Mouse (Mus musculus): ENCODE results near the gene Zhx3.

Zhx3 gene

DNA sequence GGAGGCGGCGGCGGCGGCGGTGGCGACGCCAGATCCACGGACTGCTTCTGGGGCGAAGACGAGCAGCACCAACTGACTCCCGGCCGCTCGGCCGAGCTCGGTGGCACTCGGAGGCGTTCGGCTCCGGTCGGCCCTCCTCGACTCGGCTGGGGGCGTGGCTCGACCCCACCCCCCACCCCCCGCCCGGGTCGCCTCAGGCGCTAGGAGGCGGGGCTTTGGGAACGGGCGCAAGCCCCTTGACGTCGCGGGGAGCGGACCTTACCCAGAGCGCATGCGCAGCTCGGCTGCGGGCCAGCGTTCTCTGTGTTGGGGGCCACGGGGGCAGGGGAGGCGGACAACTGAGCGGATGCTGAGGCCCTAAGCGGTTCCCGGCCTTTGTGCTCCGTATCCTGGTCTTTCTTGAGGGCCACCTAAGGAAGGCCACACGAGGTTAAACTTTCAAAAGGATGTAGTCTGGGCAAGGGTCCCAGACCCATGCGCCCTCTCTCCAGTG, at the start of gene Zhx3:
TSS of gene Zhx3 (minus strand) at position 109 of the 493 bp plus-strand sequence.
- peak; percentile 85 to 91 for DNase-seq (ENCODE audit: low spot score in 2 of 2)

GRCm38 (mm10) chr2:160921285-160921684, 48.5 kb upstream of the Zhx3 start:
- no peak for DNase-seq (ENCODE audit: low spot score in 2 of 2)

GRCm38 (mm10) chr2:160918930-160919215, 46.1 kb upstream of the Zhx3 start:
- DNase-seq (ENCODE audit: low spot score in 2 of 2): no peak

DNA sequence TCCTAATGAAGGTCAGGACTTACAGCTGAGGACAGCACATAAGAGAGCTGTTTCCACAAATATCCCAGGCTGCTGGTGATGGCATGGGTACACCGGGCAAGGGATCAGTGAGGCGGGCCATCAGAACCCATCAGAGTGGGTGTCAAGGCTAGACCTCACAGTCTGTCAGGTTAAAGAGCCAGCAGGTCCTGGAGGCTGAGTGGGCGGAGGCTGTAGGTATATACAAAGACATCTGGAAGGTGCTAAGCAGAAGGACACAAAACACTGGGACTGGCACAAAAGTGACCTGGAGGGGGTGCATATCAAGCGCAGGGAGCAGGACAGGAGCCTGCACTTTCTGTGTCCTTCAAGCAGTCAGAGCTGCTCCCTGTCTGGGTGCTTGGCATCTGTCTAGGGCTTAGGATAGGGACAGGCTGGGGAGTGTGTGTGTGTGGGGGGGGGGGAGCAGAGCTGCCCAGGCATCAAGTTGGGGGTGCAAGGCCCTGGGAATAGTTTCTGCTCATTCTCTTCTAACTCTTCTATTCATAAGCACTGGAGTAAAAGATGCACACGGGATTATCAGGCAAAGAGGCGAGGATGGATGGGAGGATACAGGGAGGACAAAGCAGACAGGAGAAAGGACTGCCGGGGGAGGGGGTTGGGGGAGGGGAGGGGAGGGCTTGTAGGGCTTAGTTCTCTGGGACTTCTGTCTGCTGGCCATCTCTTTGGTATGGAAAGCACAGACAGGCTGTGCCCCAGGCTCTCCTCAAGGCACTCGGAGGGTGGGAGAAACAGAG, 45.5 kb upstream of the Zhx3 start:
- DNase-seq (ENCODE audit: low spot score in 2 of 2): no peak

DNA sequence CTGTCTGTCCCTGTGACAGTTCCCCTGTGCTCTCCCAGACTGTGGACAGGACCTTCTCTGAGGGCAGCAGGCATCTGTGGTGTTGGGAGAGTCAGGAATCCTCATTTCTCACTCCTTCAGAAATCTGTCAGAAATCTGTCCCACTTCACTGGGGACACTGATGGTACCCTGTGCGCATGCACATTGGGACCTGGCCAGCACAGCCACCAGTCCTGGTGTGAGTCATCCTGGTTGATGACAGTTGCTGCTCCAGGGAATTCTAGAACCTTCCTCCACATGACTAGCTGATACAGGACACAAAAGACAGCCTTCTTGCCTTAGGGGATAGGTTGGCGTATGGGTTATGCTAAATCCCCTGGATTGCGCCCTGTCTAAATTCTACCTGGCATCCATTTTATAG, 44.5 kb upstream of the Zhx3 start:
- DNase-seq (ENCODE audit: low spot score in 2 of 2): no peak

- no peak for DNase-seq (ENCODE audit: low spot score in 2 of 2)
These were observed 43.9 kb upstream of the Zhx3 start for GRCm38 (mm10) chr2:160916714-160917113.

GRCm38 (mm10) chr2:160915821-160916610, 43.2 kb upstream of the Zhx3 start:
- DNase-seq (ENCODE audit: low spot score in 2 of 2): no peak

- no peak for DNase-seq (ENCODE audit: low spot score in 2 of 2)
These were observed 41.9 kb upstream of the Zhx3 start for GRCm38 (mm10) chr2:160914656-160915055.

- no peak for DNase-seq (ENCODE audit: low spot score in 2 of 2)
These were observed 39.5 kb upstream of the Zhx3 start, which contains the start of gene Emilin3 for GRCm38 (mm10) chr2:160912231-160912671. Gene Emilin3 (minus strand): TSS chr2:160912328.

DNA sequence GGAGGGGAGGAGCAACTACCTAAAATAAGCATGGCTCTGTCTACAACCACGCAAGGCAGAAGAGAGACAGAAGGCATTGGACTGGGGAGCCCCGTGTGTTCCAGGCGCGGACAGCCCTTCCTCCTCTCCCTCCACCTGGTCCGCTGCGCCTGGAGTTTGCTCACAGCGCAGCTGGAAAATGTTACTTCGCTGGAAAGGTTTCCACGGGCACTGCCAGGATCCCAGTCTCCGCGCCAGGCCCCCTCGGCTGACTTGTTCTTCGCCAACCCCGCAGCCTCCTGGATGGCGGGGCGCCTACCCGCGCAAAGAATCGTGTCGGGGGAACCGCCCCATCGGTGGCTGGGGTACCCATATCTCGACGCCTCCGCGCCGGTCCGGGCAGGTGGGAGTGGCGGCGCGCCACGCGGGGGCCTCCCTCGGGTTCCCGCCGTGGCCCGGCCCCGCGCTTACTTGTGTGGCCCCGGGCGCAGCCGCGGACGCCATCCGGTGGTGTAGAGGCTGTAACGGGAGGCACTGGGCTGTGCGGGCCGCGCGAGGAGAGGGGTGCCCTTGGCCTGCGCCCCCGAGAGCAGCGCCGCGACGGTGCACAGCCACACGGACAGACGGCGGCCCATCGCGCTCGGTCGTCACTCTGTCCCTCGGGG, 38.9 kb upstream of the Zhx3 start:
- no peak for DNase-seq (ENCODE audit: low spot score in 2 of 2)

GRCm38 (mm10) chr2:160910633-160911032, 37.8 kb upstream of the Zhx3 start:
- DNase-seq (ENCODE audit: low spot score in 2 of 2): no peak

DNA sequence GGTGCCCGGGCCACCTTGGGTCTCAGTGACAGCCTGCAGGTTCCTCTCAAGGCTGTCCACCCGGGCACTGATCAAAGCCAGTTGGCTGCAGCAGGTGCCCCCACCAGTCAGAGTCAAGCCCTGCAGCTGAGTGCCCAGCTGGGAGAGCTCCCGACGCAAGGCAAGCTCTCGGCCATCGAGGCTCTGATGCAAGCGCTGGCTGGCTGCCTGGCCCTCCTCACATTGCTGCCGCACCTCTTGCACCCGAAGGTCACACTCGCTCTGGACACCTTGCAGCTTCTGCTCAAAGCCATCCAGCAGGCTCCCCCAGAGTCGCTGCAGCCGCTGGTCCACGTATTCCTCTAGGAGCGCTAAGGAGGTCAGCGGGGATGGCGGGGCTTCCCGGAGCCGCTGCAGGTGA, 35.8 kb upstream of the Zhx3 start:
- no peak for DNase-seq (ENCODE audit: low spot score in 2 of 2)

GRCm38 (mm10) chr2:160906101-160906500, 33.3 kb upstream of the Zhx3 start:
- DNase-seq (ENCODE audit: low spot score in 2 of 2): no peak

- no peak for DNase-seq (ENCODE audit: low spot score in 2 of 2)
These were observed 32.5 kb upstream of the Zhx3 start for GRCm38 (mm10) chr2:160905301-160905700.

DNA sequence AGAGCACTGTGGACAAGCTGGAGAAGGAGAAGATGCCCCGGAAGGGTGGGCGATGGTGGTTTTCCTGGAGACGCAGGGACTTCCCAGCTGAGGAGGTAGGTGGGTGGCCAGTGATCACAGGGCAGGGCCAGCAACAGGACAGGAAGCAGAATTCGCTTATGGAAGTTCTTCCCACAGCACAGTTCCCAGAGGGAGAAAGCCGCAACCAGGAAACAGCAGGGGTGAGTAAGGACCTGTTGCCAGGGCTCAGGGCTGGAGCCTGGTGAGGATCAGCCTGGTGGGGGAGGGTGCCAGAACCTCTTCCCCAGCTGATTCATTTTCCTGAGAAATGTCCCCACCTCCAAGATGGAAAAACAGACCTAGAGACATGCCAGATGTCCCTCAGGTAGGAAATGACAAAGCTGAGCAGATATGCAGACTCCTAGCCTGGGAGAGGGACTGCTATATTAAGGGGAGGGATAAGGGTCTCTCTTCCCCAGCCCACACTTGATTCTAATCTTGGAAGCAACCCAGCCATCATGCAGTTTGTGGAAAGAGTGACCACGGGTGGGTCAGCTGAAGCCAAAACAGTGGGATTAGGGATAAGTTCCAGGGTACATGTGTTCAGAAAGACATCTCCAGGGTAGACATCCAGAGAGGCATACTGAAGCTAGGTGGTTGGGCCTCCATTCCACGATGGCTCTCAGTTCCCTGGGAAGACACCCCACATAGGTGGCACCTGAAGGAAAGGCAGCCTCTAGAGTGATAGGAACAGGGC, 29.0 kb upstream of the Zhx3 start:
- no peak for DNase-seq (ENCODE audit: low spot score in 2 of 2)

DNA sequence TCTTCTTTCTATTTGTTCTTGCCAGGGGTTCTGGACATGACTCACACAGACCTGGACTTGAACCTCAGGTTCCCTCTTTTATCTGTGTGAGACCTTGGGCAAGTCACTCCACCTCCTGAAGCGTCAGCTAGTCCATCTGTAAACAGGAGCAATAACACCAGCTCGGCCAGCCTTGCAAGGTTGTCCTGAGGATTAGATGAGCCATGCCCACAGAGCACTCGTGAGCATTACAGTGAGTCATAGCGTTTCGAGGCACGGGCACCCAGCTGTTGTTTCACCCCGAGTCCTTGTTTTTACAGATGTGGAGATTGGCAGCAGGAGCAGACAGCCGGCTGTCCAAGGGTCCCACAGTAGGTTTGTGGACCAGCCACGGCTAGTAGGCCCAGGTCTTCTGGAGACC, 18.9 kb upstream of the Zhx3 start:
- no peak for DNase-seq (ENCODE audit: low spot score in 2 of 2)

DNA sequence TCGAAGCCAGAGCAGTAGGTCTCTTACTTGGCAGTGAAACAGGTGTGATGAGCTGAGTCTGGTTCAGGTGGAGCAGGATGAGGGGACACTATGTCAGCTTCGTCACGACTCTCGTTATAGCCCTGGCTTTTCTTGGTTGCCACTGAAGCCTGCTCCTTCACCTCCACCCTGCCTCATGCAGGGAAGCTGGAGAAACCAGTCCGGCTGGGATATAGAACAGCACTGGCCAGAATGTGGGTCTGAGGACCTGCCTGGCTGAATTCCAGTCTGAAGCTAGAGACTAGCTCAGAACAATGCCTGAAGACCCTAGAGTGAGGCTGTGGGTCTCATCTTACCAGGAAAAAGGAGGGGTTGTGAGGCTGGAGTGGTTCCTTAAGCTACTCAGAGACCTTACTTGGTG, 18.2 kb upstream of the Zhx3 start:
- no peak for DNase-seq (ENCODE audit: low spot score in 2 of 2)

DNA sequence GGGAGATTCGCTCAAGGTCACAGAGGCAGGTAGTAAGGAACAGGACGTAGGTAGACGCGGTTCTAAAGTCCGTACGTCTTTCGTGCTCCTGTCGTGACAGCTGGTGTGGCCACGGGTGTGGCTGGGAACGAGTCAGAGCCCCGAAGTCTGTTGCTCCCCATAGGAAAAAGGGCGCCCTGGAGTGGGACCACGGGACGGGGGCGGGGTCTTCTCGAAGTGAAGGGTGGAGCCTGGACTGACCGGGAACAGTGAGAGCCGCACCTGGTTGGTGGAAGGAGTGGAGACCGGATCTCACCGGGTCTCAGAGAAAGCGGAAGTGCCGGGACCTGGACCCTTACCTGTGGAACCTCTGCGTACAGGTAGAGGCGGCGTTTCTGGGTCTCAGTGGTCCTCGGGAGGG, 15.1 kb upstream of the Zhx3 start:
- no peak for DNase-seq (ENCODE audit: low spot score in 2 of 2)

GRCm38 (mm10) chr2:160887284-160887683, 14.5 kb upstream of the Zhx3 start:
- peak; percentile 55 to 77 for DNase-seq (ENCODE audit: low spot score in 2 of 2)

GRCm38 (mm10) chr2:160886221-160886620, 13.4 kb upstream of the Zhx3 start:
- no peak for DNase-seq (ENCODE audit: low spot score in 2 of 2)

DNA sequence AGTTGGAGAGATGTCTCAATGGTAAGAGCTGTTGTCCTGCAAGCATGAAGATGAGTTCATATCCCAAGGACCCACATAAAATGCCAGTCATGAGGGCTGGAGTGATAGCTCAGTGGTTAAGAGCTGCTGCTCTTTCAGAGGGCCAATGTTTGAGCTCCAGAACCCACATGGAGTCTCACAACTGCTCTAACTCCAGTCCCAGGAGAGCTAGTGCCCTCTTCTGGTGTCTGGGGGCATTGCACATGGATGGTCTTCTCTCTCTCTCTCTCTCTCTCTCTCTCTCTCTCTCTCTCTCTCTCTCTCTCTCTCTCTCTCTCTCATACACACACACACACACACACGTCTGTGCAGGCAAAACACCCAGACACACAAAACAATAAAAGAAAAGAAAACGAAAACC, 12.0 kb upstream of the Zhx3 start:
- no peak for DNase-seq (ENCODE audit: low spot score in 2 of 2)

DNA sequence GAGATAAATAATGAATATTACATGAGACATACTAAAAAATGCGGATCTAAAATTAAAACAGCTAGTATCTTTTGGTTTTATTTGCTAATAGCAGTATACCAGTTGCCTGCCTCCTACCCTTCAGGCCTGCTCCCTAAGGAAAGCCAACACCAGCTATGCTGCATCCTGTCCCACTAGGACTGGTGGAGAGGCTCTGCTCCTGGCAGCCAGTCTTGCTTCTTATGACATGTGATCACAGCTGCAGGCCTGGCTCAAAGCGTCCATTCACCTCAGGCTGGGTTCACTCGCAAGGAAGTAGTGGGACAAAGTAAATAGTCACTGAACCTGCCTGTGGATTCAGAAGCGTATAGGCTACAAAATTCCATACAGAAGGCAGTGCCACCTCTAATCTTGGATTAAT, 11.1 kb upstream of the Zhx3 start:
- DNase-seq (ENCODE audit: low spot score in 2 of 2): no peak

Measured in frontal cortex, postnatal 10 days (tissue).